Mouse (Mus musculus): ENCODE measurements around the gene Hs6st3. TPM values are rescaled to one million over a fixed set of nuclear protein-coding genes. Genes with fewer than 3 reads are reported as not detected.

Gene Hs6st3
- total RNA-seq, 2 experiments from 2014 or later: 0.19 TPM; not detected in 1

DNA sequence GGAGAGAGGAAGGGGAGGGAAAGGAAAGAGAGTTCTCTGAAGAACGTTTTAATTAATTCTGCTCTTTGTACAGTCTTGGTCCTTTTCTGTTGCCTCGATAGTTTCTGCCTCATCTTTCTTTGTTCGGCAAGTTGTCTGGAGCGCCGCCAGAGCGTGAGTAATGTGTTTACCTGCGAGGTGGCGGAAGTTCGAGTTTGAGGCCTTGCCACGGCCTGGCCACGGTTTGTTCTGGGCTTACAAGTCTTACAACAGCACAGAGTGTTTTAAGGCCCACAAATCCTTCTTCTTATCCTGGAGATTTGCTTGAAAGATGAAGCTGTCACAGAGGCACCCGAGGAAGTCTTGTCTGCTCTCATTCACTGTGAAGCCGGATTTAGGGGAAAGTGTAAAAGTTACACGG lies 466.2 kb downstream of the Hs6st3 start:
- no peak for DNase-seq

DNA sequence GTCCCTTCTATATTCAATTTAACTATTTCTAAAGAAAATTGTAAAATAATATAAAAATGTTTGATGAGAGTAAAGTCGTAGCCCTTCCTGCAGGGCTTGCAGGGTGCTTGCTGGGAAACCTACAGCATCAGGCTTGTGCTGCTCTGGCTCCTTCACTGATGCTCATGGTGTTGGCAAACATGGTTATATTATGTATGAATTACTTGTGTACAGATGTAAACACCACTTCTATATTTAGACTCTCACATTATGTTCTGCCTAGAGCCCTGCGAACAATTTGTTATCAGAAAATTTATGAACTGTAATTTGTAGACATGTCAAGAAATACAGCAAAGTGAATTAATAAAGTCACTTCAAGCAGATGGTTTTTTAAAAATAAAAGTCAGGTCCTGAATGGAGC lies 474.7 kb downstream of the Hs6st3 start:
- intact Hi-C loops (cut with DNase I): no loop called here
- no peak for DNase-seq

More for the DNA sequence above, 466.2 kb downstream of the Hs6st3 start:
- intact Hi-C loops (cut with DNase I): no loop called here

- intact Hi-C loops (cut with DNase I): no loop called here
- no peak for DNase-seq
Measured at GRCm38 (mm10) chr14:119629127-119629526, 491.0 kb downstream of the Hs6st3 start.

GRCm38 (mm10) chr14:119633090-119633489 lies 494.9 kb downstream of the Hs6st3 start:
- intact Hi-C loops (cut with DNase I): no loop called here
- no peak for DNase-seq

DNA sequence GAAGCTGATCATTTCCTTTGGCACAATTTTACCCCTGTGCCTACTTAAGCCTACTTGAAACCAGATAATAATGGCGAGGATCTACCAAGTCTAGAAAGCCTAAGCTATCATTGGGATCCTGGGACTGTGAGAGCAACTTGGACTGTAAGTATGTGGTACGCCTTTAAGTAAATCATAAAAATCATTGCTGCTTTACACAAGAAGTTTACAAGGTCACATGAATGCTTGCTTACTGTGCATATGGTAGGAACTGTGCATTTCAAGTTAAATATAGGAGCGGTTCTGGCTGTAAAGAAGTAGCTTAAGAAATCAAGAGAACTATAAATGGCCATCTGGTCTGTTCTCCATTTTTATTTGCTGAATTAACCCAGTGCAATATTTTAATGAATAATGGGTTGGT lies 495.5 kb downstream of the Hs6st3 start:
- intact Hi-C loops (cut with DNase I): no loop called here
- no peak for DNase-seq

DNA sequence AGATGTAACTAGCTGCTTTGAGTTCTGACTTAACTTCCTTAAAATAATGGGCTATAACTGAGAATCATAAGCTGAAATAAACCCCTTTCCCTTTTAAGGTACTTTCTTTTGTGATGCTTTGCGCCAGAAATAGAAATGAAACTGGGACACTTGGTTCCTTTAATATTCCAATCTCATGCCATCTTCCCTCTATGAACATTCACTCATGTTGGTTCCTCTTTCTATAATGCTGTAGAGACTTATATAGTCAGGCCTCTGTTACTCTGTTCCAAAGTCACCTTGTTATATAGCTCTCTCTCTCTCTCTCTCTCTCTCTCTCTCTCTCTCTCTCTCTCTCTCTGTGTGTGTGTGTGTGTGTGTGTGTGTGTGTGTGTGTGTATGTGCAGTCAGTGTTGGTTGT lies 504.7 kb downstream of the Hs6st3 start:
- no peak for DNase-seq
- intact Hi-C loops (cut with DNase I): no loop called here

- intact Hi-C loops (cut with DNase I): no loop called here
- DNase-seq: no peak
Measured at GRCm38 (mm10) chr14:119643840-119644239, 505.7 kb downstream of the Hs6st3 start.

DNA sequence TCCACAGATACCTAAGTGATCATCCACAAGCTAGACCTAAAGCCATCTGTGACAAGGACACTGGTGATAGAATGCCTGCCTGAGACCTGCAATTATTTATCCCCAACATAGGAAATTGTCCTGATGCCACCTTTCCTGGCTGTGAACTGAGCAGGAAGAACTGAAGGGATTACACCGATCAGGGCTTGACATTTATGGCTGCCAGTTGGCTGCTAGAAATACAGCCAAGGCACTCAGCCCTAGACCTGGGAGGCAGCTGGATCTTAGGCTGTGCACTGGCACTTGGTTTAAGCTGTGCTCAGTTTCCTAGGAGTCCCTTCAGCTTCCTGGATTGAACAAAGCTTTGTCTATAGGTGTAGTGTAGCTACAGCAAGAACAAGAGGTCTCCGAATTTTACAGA lies 518.8 kb downstream of the Hs6st3 start:
- DNase-seq: no peak
- intact Hi-C loops (cut with DNase I): no loop called here

GRCm38 (mm10) chr14:119665741-119666141 lies 527.6 kb downstream of the Hs6st3 start:
- peak; percentile 3 to 6 for DNase-seq
- intact Hi-C loops (cut with DNase I): no loop called here

DNA sequence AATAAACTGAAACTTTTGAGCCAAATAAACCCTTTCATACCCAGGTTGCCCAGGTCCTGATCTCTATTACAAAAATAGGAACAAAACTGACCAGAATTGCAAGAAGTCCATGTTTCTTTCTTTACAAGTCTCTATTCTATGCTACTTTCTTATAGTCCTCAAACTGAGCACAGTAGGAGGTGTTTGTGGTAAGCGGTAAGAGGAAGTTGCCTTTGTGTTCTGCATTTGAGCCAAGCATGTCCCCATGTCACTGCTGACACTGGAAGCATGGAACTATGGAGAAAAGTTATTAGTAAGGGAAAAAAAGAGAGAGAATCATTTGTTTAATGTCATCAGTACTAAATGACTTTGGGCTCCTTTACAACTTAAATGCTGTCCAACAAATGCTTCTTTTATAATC lies 529.3 kb downstream of the Hs6st3 start:
- no peak for DNase-seq
- intact Hi-C loops (cut with DNase I): no loop called here

DNA sequence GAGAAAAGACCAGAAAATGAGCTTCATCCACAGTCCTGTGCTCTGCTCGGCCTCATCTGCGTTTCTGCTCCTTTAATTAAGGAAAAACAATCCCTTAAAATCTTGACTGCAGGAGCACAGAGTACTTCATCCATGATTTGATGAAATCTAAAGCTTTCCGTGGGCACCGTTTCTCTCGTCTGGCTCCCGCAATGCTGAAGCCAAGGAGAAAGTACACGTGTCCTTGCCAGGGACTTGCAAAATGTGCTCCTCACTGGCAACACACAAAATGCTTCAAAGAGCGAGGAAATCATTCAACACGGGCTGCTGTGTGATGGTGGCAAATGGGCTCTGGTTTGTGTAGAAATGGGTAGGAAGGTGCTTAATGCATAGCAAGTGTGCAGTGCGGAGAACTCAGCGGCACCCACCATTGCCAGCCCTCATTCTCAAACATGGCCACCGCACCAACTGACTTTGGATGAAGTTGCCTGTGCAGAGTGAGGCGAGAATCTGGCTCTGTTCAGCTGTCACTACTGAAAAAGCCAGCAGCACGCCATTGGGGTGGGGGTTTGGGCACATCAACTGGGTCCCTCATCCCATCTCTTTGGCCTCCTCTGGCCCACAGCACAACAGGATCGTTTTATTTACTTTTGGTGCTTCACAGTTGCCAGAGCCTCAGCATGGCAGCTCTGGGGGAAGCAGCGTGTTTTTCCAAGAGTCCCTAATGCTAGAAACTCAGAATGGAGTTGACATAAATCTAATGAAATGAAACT lies 532.9 kb downstream of the Hs6st3 start:
- intact Hi-C loops (cut with DNase I): no loop called here
- no peak for DNase-seq

DNA sequence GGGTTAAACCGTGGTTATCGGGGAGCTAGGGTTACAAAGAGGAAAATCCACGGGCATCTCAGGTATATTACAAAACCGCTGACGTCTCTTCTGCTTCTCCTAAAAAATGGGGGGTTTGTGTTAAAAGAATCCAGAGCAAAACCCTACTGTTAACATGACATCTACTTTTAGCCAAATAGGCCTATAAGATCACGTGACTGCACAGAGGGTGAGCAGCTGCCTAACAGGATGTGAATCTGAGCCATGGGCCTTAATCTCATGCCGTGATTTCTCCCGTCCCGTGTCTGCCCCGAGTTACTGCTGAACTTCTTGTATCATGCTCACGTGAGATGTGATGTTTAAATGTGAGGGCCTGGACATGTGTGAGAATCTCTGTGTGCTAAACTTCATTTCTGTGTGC lies 540.4 kb downstream of the Hs6st3 start:
- intact Hi-C loops (cut with DNase I): no loop called here
- DNase-seq: no peak

DNA sequence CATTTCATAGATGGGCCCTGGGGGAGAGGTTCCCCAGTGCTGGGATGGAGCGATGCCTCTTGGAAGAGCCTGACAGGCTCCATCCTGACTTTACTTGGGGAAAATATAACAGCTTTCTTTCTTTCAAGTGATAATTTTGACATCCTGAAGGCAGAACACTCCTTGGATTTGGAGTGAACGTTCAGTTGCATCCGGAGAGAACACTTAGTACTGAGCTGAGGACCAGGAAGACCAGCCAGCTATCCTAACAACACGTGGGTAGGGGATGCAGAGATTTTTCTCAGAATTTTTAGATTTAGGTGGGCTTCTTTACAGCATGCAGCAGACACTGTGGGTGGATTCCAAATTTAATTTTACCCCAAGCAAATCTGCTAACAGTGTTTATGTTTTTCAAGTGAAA lies 541.9 kb downstream of the Hs6st3 start:
- no peak for DNase-seq
- intact Hi-C loops (cut with DNase I): no loop called here

- intact Hi-C loops (cut with DNase I): no loop called here
- no peak for DNase-seq
Measured at GRCm38 (mm10) chr14:119687885-119688284, 549.7 kb downstream of the Hs6st3 start.

DNA sequence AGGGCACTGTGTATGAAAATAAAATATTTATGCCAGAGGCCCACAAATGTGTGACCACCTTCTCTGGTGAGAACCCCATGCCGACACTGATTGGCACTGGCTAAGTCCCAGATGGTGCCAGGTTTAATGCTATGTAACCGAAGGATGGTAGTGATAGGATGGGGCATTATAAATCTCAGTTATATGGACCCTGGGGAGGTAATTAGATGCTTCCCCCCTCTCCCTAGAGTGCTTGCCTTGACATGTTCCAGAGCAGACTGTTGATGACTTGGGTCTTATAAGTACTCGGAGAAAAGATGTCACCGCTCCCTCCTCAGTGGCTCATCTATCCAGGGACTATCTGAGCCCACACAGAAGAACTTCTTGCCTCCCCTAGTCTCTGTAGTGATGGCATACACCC lies 561.8 kb downstream of the Hs6st3 start:
- intact Hi-C loops (cut with DNase I): no loop called here

DNA sequence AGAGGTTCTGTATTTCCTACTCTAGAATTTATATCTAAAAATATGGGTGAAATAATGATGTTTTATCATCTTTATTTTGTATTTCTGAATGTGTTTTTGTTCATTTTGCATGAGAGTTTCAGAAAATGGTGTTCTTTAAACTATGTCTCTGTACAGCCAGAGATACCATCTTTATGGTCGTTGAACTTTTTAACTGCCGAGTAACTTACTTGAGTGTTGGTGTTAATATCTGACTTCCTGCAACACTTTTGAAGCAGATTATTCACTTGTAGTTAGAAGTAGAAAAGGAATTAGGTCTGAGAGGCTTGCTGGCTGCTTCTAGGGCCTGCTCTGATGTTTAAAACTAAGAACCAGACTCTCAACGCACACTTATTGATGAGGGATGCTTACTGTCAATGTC lies 576.6 kb downstream of the Hs6st3 start:
- intact Hi-C loops (cut with DNase I): no loop called here
- DNase-seq: no peak

More for the DNA sequence above, 561.8 kb downstream of the Hs6st3 start:
- no peak for DNase-seq

DNA sequence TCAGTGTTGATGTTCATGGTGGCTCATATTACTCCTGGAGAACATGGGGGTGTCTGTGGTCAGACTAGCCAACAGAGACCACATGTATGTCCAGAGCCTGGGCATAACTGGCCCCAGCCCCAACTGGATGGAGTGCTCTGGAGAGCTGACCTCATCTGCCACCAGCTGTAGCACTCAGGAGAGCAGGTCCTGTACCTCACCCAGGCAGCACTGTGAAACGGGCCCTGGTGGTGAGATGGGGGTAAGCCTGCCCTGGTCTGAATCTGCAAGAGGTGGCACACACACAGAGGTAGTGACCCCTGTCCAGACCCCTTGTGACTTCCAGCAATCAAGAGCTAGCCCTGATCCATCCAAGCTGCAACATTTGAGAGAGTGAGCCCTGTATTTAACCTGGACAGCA lies 579.2 kb downstream of the Hs6st3 start:
- DNase-seq: no peak
- intact Hi-C loops (cut with DNase I): no loop called here

DNA sequence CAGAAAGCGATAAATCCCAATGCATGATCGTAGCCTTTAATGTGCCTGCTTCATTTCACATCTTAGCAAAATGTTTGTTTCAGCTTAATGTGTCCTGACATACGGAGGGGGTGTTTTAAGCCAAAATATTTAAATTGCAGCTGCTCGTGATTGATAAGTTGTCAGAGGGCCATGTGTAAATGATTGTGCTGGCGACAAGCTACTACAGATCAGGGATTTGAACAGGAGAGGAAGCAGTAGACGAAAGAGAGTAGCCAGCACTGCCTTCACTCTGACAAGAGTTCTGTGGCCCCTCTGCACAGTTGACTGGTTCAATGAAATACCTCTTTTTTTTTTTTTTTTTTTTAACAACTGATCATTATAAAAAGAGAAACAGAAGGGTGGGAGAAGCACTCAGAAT lies 587.0 kb downstream of the Hs6st3 start:
- no peak for DNase-seq
- intact Hi-C loops (cut with DNase I): no loop called here

- intact Hi-C loops (cut with DNase I): no loop called here
- DNase-seq: no peak
Measured at GRCm38 (mm10) chr14:119731436-119732080, 593.4 kb downstream of the Hs6st3 start.

GRCm38 (mm10) chr14:119732219-119732618 lies 594.1 kb downstream of the Hs6st3 start:
- no peak for DNase-seq
- intact Hi-C loops (cut with DNase I): no loop called here

DNA sequence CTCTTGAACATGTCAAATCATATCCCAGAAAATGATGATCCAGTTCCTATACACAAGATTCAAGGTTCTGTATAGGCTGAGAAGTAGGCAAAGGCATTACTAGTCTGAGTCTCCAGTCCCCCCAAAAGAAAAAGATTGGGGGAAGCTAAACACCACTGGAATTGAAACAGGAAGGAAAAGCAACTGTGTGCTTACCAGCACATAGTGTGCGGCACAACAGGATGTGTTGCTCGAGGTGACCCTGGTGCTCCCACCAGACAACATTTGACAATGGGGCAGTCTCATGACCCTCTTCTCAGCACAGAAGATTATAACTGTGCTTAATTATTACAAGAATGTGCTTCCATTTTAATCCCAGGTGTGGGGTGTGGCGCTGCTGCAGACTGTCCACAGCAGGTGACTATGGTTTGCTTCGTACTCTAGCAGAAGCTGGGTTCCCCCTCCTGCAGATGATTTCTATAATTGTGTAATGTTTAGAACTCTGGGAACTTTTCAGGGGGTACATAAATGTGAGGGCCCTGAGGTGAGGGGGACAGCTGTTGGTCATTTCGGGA lies 599.3 kb downstream of the Hs6st3 start:
- intact Hi-C loops (cut with DNase I): no loop called here
- DNase-seq: no peak

GRCm38 (mm10) chr14:119741791-119742190 lies 603.6 kb downstream of the Hs6st3 start:
- intact Hi-C loops (cut with DNase I): no loop called here

More at GRCm38 (mm10) chr14:119741791-119742190, 603.6 kb downstream of the Hs6st3 start:
- no peak for DNase-seq
